Mouse (Mus musculus) layer of hippocampus, adult 18-20 months (tissue): ENCODE measurements around the gene Csrnp3. TPM values are rescaled to one million over a fixed set of nuclear protein-coding genes. Genes with fewer than 3 reads are reported as not detected.
A peak's percentile ranks its signal among the peaks of the same experiment; 100 is the strongest.

ENCODE experiments used
- DNase-seq, 2 experiments: peaks; one replicate each; pipeline ENCODE4 v3.0.0; 2022; ENCODE audit warnings: low spot score in 2 of 2
- total RNA-seq, 2 experiments: library from RNA; stranded (reverse); gene quantifications; 2 replicates each; pipeline ENCODE4 v1.2.3; 2021

Csrnp3 gene
- total RNA-seq, 2 experiments from 2014 or later: 74.2 to 76.7 TPM

GRCm38 (mm10) chr2:66008995-66009654 is 163.6 kb downstream of the Csrnp3 start:
- no peak for DNase-seq

DNA sequence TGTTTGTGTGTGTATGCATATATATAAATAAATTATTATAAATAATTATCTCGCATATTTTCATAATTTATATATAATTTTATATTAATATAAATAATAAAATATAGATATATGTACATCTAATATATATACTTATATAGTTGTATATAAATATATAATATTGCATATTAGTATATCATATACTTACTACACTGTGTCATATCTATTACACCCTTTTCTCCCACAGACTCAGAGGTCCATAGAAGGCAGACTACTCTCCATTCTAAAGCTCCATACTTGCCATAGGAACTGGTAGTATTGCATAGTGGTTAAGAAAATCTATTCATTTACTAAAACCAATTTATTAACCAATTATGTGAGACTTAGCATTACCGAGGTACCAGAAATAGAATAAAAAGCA is 164.1 kb downstream of the Csrnp3 start:
- no peak for DNase-seq

GRCm38 (mm10) chr2:66018711-66019110 is 173.1 kb downstream of the Csrnp3 start:
- DNase-seq: no peak

DNA sequence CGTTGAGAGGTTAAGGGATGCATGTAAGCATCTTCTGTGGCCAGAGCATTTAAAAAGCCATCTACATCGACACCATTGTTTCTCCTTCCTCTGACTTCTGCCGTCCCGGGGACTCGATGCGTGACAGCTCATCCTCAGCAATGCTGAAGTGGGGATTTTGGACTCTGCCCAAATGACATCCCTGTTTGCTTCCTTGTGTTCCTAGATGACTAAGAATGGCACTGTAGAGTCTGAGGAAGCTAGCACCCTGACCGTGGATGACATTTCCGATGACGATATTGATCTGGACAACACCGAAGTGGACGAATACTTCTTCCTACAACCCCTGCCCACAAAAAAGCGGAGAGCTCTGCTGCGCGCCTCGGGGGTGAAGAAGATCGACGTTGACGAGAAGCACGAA is 173.7 kb downstream of the Csrnp3 start:
- no peak for DNase-seq

DNA sequence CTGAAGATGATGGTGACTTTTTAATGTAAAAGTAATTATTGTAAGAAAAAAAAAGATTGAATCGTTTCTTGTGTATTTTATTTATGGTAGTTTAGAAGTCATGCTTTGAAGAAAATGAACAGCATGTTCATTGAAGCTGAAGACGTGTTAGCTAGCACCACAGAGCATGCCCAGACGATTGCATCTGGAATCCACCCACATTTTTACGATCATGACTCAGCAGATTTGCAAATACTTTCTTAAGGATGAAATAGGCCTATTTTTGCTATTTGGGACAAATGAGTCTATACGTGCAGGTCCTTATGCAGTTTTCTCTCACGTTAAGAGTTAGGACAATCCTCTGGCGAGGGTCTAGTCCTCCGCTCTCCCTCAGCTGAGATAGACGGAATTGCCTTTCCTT is 177.9 kb downstream of the Csrnp3 start:
- peak in 1 of 2 experiments; percentile 34 for DNase-seq

GRCm38 (mm10) chr2:66024837-66025236 is 179.3 kb downstream of the Csrnp3 start:
- no peak for DNase-seq

DNA sequence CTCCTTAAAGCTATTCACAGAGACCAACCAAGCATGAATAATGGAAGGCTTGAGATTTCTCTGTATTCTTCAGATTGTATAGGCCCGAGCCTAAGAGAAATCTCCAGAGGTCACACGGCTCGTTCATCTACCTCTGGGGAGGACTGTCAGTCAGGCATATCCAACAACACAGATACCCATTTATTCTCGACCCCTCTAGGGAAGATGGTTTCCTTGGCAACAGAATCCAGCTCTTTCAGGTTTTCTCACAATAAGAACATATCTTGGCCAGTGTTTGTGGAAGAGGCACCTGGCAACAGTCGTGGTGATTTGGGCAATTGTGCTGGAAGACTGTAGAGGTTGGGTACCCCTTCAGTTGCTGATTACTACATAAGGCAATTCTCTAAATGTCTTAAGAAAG is 183.2 kb downstream of the Csrnp3 start:
- DNase-seq: no peak

GRCm38 (mm10) chr2:66034907-66035679 is 189.5 kb downstream of the Csrnp3 start:
- peak in 1 of 2 experiments; percentile 57 for DNase-seq

- no peak for DNase-seq
Observed at GRCm38 (mm10) chr2:66040611-66041010, 195.0 kb downstream of the Csrnp3 start.

- peak in 1 of 2 experiments; percentile 28 for DNase-seq
Observed at GRCm38 (mm10) chr2:66041203-66041916, 195.8 kb downstream of the Csrnp3 start.

GRCm38 (mm10) chr2:66041917-66042419 is 196.4 kb downstream of the Csrnp3 start:
- peak in 1 of 2 experiments; percentile 75 for DNase-seq

DNA sequence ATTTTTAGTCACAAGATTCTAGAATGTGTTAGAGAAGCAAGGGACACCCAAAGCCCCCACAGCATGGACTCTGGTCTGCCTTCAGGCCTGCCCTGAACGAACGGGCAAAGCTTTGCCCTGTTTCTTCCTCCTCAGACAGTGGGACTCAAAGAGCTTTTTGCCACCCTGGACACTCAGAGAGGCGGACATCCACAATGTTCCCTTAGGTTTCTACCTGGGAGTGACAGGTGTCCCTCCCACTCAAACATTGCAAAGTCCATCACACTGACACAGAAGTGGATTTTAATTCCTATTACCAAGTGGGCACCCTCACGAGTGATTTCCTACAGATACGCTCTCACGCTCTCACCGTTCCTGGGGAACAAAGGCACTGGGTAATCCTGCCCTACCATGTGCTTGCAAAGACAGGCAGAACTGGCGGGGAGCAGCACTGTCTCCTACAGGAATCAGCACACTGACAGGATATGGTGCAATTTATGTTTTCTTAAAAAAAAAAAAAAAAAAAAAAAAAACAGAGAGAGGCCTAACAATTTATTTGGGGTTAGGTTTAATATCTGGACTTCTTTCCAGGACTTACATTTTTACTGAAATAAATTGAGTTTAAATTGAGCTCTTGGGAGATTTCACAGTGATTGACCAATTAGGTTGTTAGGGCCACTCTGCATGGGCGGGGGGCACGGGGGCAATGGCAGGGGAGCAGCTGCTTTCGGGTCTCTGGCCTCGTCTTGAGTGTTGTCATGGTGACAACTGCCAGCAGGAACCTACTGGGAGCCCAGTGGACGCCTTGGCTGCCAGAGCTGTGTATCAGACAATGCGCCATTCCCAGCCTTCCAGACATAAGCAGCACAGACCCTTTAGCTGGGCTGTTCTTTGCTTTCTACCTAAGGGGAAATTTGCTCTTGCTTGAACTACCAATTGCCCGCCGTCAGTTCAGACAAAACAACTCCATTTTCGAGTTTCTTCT is 198.2 kb downstream of the Csrnp3 start:
- DNase-seq: no peak

GRCm38 (mm10) chr2:66044405-66045089 is 199.0 kb downstream of the Csrnp3 start:
- DNase-seq: no peak

GRCm38 (mm10) chr2:66063291-66063690 is 217.7 kb downstream of the Csrnp3 start:
- no peak for DNase-seq

DNA sequence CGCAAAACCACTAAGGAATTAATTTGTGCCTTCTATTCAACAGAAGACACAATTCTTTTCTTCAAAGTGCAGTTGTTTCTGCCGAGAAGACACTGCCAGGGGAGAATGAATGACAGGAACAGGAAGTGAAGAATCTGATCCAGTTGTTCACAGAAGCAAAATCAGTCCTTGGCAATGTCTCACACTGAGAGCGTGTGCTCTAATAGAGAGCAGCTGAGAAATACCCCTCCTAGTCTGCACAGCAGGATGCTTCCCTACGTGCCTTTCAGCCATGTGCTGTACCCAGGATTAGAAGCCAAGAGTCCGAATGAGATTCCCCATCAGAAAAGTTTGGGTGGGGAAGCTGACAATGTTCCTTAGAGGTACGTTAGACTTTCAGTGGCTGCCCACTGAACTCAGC is 223.9 kb downstream of the Csrnp3 start:
- no peak for DNase-seq

DNA sequence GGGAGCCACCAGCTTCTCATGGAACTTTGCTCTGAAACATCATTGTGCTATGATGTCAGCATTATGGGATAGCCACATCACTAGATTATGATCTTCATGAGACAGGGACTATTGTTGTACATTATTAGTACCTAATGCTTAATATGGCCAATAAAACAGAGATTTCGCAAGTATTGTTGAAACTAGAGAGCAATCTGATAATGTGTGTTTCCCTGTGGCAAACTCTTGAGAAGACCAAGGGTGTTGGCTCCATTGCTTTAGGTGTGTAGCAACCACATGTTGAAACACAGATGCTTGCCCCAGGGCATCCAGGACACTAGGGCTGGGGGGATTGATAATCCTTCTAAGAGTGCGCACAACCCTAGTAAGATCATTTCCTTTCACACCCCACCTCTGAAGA is 235.2 kb downstream of the Csrnp3 start:
- DNase-seq: no peak
